ENCODE assay signal across 10 mouse cellular contexts in genomic region chr3:51739835-51740112, GRCm38 (mm10).
DNase-seq lines count a peak whose midpoint lies in the region; ATAC-seq lines count a peak whose summit lies in the region.
"Had no signal": no experiment of that assay in that cellular context is flagged by ENCODE, and none has a peak within 500 bp of the region (broad histone marks: within the 10 kb centered on the region; RNA-seq: fewer than 3 reads in every experiment).

No protein-coding gene starts in this region.

- peaks cover 47% of the 10 kb centered on the region for H3K4me1 ChIP-seq in kidney, embryonic 16.5 days (ENCODE audit: insufficient read depth, low read length)
- H3K4me1 ChIP-seq in forebrain, embryonic 11.5 days (replicated peaks; ENCODE audit: control insufficient read depth, insufficient read depth, low read length): peaks cover 8% of the 10 kb centered on the region; the same call in 1 of the 2 replicates
- H3K4me1 ChIP-seq in hindbrain, embryonic 15.5 days (replicated peaks): peaks cover 19% of the 10 kb centered on the region
- peaks cover 18% of the 10 kb centered on the region for H3K4me1 ChIP-seq in midbrain, embryonic 16.5 days (ENCODE audit: control insufficient read depth, insufficient read depth, low read length)

- no peak for DNase-seq in kidney, adult 9 months
- no peak for DNase-seq in forebrain, embryonic 11.5 days (ENCODE audit: low spot score)
- DNase-seq in retina, postnatal 1 day: no peak
- no peak for DNase-seq in cerebellum, adult 9-11 months
- DNase-seq: heart, postnatal 4 days had no signal

- H3K9ac ChIP-seq in kidney, embryonic 16.5 days (replicated peaks; ENCODE audit: low read length): peak overlapping the region; percentile 61; the same call in 1 of the 2 replicates
- peak overlapping the region; percentile 16 for H3K9ac ChIP-seq in forebrain, embryonic 11.5 days (ENCODE audit: low read length)
- H3K9ac ChIP-seq in hindbrain, embryonic 15.5 days: no peak overlapping the region
- H3K9ac ChIP-seq in midbrain, embryonic 16.5 days (ENCODE audit: low read depth, low read length): no peak overlapping the region

- no peak overlapping the region for H3K4me2 ChIP-seq in kidney, embryonic 16.5 days (replicated peaks; ENCODE audit: low read depth, low read length)
- no peak overlapping the region for H3K4me2 ChIP-seq in forebrain, embryonic 11.5 days (ENCODE audit: low read depth, low read length, severe bottlenecking)
- H3K4me2 ChIP-seq in hindbrain, embryonic 15.5 days: no peak overlapping the region
- H3K4me2 ChIP-seq in midbrain, embryonic 16.5 days (ENCODE audit: low read length): no peak overlapping the region

- H3K9me3 ChIP-seq in kidney, embryonic 16.5 days (ENCODE audit: low read length): no peaks in the 10 kb centered on the region
- no peaks in the 10 kb centered on the region for H3K9me3 ChIP-seq in forebrain, embryonic 11.5 days (ENCODE audit: control insufficient read depth, low read length)
- no peaks in the 10 kb centered on the region for H3K9me3 ChIP-seq in hindbrain, embryonic 15.5 days
- H3K9me3 ChIP-seq in midbrain, embryonic 16.5 days (replicated peaks; ENCODE audit: control insufficient read depth, low read length, poor library complexity, severe bottlenecking): no peaks in the 10 kb centered on the region

- H3K27ac ChIP-seq in kidney, embryonic 16.5 days (ENCODE audit: low read length): peak overlapping the region; percentile 90
- H3K27ac ChIP-seq in forebrain, embryonic 11.5 days (ENCODE audit: low read depth, low read length): no peak overlapping the region
- peak overlapping the region; percentile 86 for H3K27ac ChIP-seq in hindbrain, embryonic 15.5 days (replicated peaks)
- peak overlapping the region; percentile 85 for H3K27ac ChIP-seq in midbrain, embryonic 16.5 days (ENCODE audit: low read length)
- H3K27ac ChIP-seq: left cerebral cortex, adult 2 months had no signal

- ATAC-seq in kidney, embryonic 16.5 days (ENCODE audit: low FRiP score, low TSS enrichment): no peak
- ATAC-seq in forebrain, embryonic 11.5 days (replicated peaks; ENCODE audit: low FRiP score): no peak
- no peak for ATAC-seq in hindbrain, embryonic 15.5 days (ENCODE audit: low FRiP score, low read depth)
- ATAC-seq in midbrain, embryonic 16.5 days: no peak
- ATAC-seq in megakaryocyte, adult 5-6 weeks (ENCODE audit: poor library complexity, severe bottlenecking): no peak

- no peaks in the 10 kb centered on the region; the same call in 1 of the 2 replicates for H3K36me3 ChIP-seq in kidney, embryonic 16.5 days (ENCODE audit: insufficient read depth, low read length)
- no peaks in the 10 kb centered on the region for H3K36me3 ChIP-seq in forebrain, embryonic 11.5 days (ENCODE audit: control insufficient read depth, insufficient read depth, low read length)
- no peaks in the 10 kb centered on the region for H3K36me3 ChIP-seq in hindbrain, embryonic 15.5 days
- no peaks in the 10 kb centered on the region for H3K36me3 ChIP-seq in midbrain, embryonic 16.5 days (ENCODE audit: control insufficient read depth, insufficient read depth, low read length)

- H3K4me3 ChIP-seq in kidney, embryonic 16.5 days (ENCODE audit: low read length): no peak overlapping the region
- no peak overlapping the region for H3K4me3 ChIP-seq in forebrain, embryonic 11.5 days (ENCODE audit: low read depth, low read length)
- no peak overlapping the region for H3K4me3 ChIP-seq in hindbrain, embryonic 15.5 days
- no peak overlapping the region for H3K4me3 ChIP-seq in midbrain, embryonic 16.5 days (ENCODE audit: low read depth, low read length)
- H3K4me3 ChIP-seq: left cerebral cortex, adult 2 months had no signal

- no peaks in the 10 kb centered on the region for H3K27me3 ChIP-seq in kidney, embryonic 16.5 days (ENCODE audit: insufficient read depth, low read length)
- H3K27me3 ChIP-seq in forebrain, embryonic 11.5 days (ENCODE audit: control insufficient read depth, insufficient read depth, low read length): no peaks in the 10 kb centered on the region
- H3K27me3 ChIP-seq in hindbrain, embryonic 15.5 days: no peaks in the 10 kb centered on the region
- no peaks in the 10 kb centered on the region for H3K27me3 ChIP-seq in midbrain, embryonic 16.5 days (ENCODE audit: control insufficient read depth, insufficient read depth, low read depth, low read length)

Comparison
In these comparisons a context has a peak if more than half of its experiments do, and no peak if none do; other contexts are left out.
1. H3K9ac ChIP-seq: peak in kidney, embryonic 16.5 days (single experiment) and forebrain, embryonic 11.5 days (single experiment); none in hindbrain, embryonic 15.5 days (single experiment) and midbrain, embryonic 16.5 days (single experiment).